Mouse (Mus musculus) intestine, postnatal 0 days (tissue): ENCODE measurements around the gene Cep170b. TPM values are rescaled to one million over a fixed set of nuclear protein-coding genes. Genes with fewer than 3 reads are reported as not detected.
A peak's percentile ranks its signal among the peaks of the same experiment; 100 is the strongest.

Experiments
- ATAC-seq: fragments of 200-750 bp; cut with Nextera tagmentation; 2 replicates; pipeline ENCODE4 v1.8.0; 2017; ENCODE audit warnings: mild to moderate bottlenecking, moderate TSS enrichment, moderate library complexity
- H3K27ac ChIP-seq: fragments of 300-500 bp; sonication (generic); 2 replicates; pipeline ENCODE4 v1.5.1; 2014; ENCODE audit warnings: mild to moderate bottlenecking, low read depth, low read length, moderate library complexity
- H3K27me3 ChIP-seq: fragments of 300-500 bp; sonication (generic); replicated peaks from 2 replicates; pipeline ENCODE4 v1.6.1; 2014; ENCODE audit warnings: low read length, mixed read lengths; ENCODE audit not compliant: control insufficient read depth, insufficient read depth
- H3K36me3 ChIP-seq: fragments of 300-500 bp; sonication (generic); 2 replicates; pipeline ENCODE4 v1.6.1; 2014; ENCODE audit warnings: mild to moderate bottlenecking, moderate library complexity; ENCODE audit not compliant: control insufficient read depth, insufficient read depth
- H3K4me1 ChIP-seq: fragments of 300-500 bp; sonication (generic); replicated peaks from 2 replicates; pipeline ENCODE4 v1.6.1; 2014; ENCODE audit warnings: antibody characterized with exemption, low read length, mixed read lengths; ENCODE audit not compliant: control insufficient read depth, insufficient read depth
- H3K4me2 ChIP-seq: fragments of 300-500 bp; sonication (generic); replicated peaks from 2 replicates; pipeline ENCODE4 v1.6.1; 2014; ENCODE audit warnings: low read depth, mild to moderate bottlenecking, moderate library complexity
- H3K4me3 ChIP-seq: fragments of 300-500 bp; sonication (generic); 2 replicates; pipeline ENCODE4 v1.5.1; 2014; ENCODE audit warnings: low read depth, low read length
- H3K9ac ChIP-seq: fragments of 300-500 bp; sonication (generic); 2 replicates; pipeline ENCODE4 v1.6.1; 2014; ENCODE audit warnings: mild to moderate bottlenecking, low read depth, low read length
- H3K9me3 ChIP-seq: fragments of 300-500 bp; sonication (generic); 2 replicates; pipeline ENCODE4 v1.6.1; 2016; ENCODE audit warnings: mixed run types; ENCODE audit not compliant: control insufficient read depth
- CTCF ChIP-seq: sonication (generic); IDR thresholded peaks from 2 replicates; pipeline ENCODE4 v1.5.1; 2016; ENCODE audit warnings: low read depth, mild to moderate bottlenecking, control low read depth, antibody characterized with exemption, moderate library complexity
- WGBS: fragments of 180-500 bp; shearing (Covaris S2); extraction: QIAGEN DNeasy Blood & Tissue Kit; methylation state at CpG from one replicate; pipeline ENCODE4 v1.1.7; 2014; 5-methylcytosine and 5-hydroxymethylcytosine counted together
- microRNA-seq: library from miRNA; unstranded; fragments of <30 nt; microRNA quantifications from one replicate; pipeline ENCODE4, GENCODE M21; 2016
- polyA plus RNA-seq: library from polyadenylated mRNA; unstranded; fragments of >200 nt; fragmentation: Nextera tagmentation; extraction: Ambion mirVana; gene quantifications from 2 replicates; pipeline ENCODE4 v1.2.1, GENCODE M21; 2015

Gene Cep170b
- polyA plus RNA-seq, 1 experiment from 2014 or later: 12.7 TPM

DNA sequence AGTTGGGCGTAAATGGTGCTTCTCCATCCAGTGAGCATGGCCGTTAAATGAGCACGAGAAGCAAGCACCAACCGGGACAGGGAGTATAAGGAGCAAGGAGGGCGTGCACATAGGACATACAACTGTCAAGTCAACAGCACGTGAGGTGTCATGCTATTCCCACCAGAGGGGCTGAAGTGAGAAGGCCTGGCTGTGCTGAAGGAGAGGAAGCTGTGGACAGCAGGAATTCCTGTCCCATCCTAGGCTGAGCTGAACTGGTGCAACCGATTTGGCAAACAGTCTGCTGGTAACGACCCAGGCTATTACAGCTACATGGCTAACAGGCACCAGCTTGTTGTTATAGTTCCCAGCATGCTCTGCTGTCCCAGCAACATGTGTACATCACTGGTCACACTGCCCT lies 70.8 kb downstream of the Cep170b start:
- 0 out of 2 replicates have a peak, but pooled peaks cover 2% of the 10 kb centered on the region for H3K4me1 ChIP-seq
- WGBS: 52% methylated on average over 8 of the region's 8 CpGs

DNA sequence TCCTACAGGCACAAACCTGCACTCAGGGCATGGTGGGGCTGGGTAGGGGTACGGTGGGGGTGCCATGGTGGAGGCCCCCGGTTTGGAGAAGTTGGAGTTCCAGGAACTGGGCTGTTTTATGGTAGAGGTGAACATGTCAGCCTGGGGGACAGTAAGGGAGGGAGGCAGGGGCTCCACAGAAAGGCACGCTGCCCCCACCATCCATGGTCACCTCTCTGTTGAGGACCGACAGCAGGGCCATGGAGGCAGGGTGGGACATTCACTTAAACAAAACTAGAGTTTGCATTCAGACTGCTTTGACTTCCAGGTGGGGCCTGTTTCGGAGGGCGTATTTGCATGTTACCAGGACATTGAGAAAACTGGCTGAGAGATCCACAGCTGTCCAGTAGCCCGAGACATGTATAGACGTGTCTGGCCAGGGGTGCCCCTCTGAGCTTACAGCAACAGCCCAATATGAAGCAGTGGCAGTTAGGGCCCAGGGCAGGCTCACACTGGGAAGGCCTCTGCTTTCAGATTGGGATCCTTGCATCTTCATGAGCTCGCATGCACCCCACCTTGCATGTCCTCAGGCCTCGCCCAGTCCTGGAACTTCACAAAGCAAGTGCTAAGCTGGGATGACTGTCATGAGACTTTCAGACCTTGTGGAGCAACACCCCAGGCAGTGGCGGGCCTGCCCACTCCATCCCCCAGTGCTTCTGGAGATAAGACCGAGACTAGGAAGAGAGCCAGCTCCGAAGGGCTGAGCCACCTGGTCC lies 73.5 kb downstream of the Cep170b start:
- H3K9ac ChIP-seq: no peak overlapping the region
- H3K9me3 ChIP-seq: no peaks in the 10 kb centered on the region
- H3K4me1 ChIP-seq: 0 out of 2 replicates have a peak, but pooled peaks cover 5% of the 10 kb centered on the region
- H3K36me3 ChIP-seq: no peaks in the 10 kb centered on the region
- no peak for TF ChIP-seq CTCF
- H3K27ac ChIP-seq: no peak overlapping the region
- no peak for ATAC-seq
- 0 out of 2 replicates have a peak, but pooled peaks cover 3% of the 10 kb centered on the region for H3K27me3 ChIP-seq
- no peak overlapping the region; the same call in 1 of the 2 replicates for H3K4me2 ChIP-seq
- no peak overlapping the region for H3K4me3 ChIP-seq
- 63% methylated on average over 13 of the region's 13 CpGs for WGBS

More for the DNA sequence above, 70.8 kb downstream of the Cep170b start:
- TF ChIP-seq CTCF: no peak
- H3K4me3 ChIP-seq: no peak overlapping the region
- 0 out of 2 replicates have a peak, but pooled peaks cover 3% of the 10 kb centered on the region for H3K27me3 ChIP-seq
- no peaks in the 10 kb centered on the region for H3K36me3 ChIP-seq
- H3K9ac ChIP-seq: no peak overlapping the region
- no peak for ATAC-seq
- H3K27ac ChIP-seq: no peak overlapping the region
- H3K9me3 ChIP-seq: no peaks in the 10 kb centered on the region
- H3K4me2 ChIP-seq: no peak overlapping the region

DNA sequence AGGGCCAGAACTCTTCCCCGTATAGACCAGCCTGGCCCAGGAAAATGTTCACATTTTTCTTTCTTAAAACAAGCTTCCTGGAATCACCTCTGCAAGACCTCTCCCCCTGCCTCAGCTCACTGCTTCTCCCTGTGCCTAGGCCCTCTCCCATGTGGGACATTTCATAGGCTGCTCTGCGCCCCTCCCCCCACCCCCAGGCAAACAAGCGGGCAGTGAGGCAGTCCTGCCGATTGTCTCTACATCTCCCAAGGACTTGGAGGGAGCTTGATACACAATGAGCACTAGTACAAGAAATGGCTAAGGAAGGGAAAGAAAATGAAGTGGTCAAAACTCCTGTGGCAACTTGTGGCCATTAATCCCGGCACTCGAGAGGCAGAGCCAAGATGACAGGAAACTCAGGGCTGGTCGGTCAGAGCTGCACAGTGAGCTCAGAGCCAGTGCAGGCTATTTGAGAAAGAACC lies 74.1 kb downstream of the Cep170b start:
- H3K9me3 ChIP-seq: no peaks in the 10 kb centered on the region
- 0 out of 2 replicates have a peak, but pooled peaks cover 3% of the 10 kb centered on the region for H3K27me3 ChIP-seq
- TF ChIP-seq CTCF: no peak
- no peak overlapping the region for H3K27ac ChIP-seq
- H3K36me3 ChIP-seq: no peaks in the 10 kb centered on the region
- no peak overlapping the region for H3K4me3 ChIP-seq
- no peak for ATAC-seq
- H3K9ac ChIP-seq: no peak overlapping the region
- 0 out of 2 replicates have a peak, but pooled peaks cover 5% of the 10 kb centered on the region for H3K4me1 ChIP-seq
- H3K4me2 ChIP-seq: no peak overlapping the region; the same call in 1 of the 2 replicates
- 30% methylated on average over 7 of the region's 7 CpGs for WGBS

DNA sequence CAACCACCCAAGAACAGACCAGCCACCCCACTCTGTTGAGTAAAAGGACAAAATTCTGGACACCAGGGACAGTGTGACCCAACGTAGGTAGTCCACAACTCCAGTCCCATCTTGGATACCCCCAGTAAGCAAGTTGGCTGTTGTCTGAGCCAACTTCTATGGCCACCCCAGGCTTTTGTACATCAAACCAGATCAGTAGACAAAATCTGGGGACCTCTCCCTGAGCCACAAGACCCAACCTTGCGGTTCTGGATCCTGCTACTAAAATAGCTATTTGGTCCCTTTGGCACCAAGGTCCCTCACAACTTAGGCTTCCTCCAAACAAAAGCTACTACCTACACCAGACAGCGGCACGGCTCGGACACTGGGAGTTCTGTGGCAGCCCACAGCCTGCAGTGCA lies 74.7 kb downstream of the Cep170b start:
- H3K9ac ChIP-seq: no peak overlapping the region
- peak overlapping the region; percentile 32; the same call in 1 of the 2 replicates for H3K4me2 ChIP-seq
- WGBS: 82% methylated on average over 5 of the region's 5 CpGs
- 0 out of 2 replicates have a peak, but pooled peaks cover 5% of the 10 kb centered on the region for H3K4me1 ChIP-seq
- no peak overlapping the region for H3K27ac ChIP-seq
- no peaks in the 10 kb centered on the region for H3K9me3 ChIP-seq
- TF ChIP-seq CTCF: no peak
- no peaks in the 10 kb centered on the region for H3K36me3 ChIP-seq
- H3K4me3 ChIP-seq: no peak overlapping the region
- 0 out of 2 replicates have a peak, but pooled peaks cover 3% of the 10 kb centered on the region for H3K27me3 ChIP-seq
- no peak for ATAC-seq

DNA sequence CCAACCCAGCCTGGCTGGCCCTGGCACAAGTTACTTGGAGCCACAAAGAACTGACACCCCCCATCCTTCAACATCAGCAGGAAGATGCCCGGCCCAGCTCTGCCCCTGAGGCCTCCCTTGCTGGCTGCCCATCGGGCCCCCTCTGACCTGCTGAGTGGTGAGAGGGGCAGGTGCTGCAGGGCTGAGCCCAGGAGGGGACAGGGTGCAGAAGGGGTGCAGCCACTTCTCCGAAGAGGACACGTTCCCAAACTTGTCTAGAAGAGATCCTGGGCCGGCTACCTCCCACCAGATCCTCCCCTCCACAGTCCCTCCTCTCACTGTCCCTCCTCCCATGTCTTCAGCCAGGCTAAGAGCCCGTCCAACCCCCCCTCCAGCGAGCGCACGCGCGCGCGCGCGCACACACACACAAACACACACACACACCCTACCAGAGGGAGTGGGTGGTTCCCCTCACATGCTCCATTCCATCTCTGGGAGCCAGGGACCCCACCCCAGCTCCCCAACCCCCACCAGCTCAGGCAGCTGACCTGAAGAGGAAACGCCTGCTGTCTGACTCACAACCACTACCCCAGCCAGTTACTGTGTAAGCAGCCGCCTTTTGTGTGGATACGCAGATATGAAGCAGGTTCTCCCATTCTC lies 75.3 kb downstream of the Cep170b start:
- ATAC-seq: no peak
- Histone ChIP-seq H3K36me3 (no peaks in the 10 kb centered on the region), H3K27me3 (peaks cover 4% of the 10 kb centered on the region; the same call in 1 of the 2 replicates), H3K9ac (no peak overlapping the region), H3K4me3 (no peak overlapping the region), H3K27ac (no peak overlapping the region), H3K4me1 (0 out of 2 replicates have a peak, but pooled peaks cover 5% of the 10 kb centered on the region), H3K9me3 (no peaks in the 10 kb centered on the region), H3K4me2 (peak overlapping the region; percentile 32)
- 33% methylated on average over 17 of the region's 18 CpGs for WGBS
- TF ChIP-seq CTCF: no peak

Small RNA genes within 50 kb of the gene (microRNA-seq; reads per million reads assigned to microRNA genes)
- gene Mir6940: not detected

Other genes starting within 250 kb of the Cep170b start
- 0.07 and 0.22 TPM in 2 replicates for gene A530016L24Rik, start 231.0 kb upstream of the Cep170b start, polyA plus RNA-seq
- 1.8 and 1.9 TPM in 2 replicates for gene Tmem179, start 203.7 kb upstream of the Cep170b start, polyA plus RNA-seq
- gene Inf2, start 131.7 kb upstream of the Cep170b start, polyA plus RNA-seq: 0.70 and 1.1 TPM in 2 replicates
- gene Adssl1, start 100.4 kb upstream of the Cep170b start, polyA plus RNA-seq: 0.57 and 0.67 TPM in 2 replicates
- 52.6 and 54.5 TPM in 2 replicates for gene Siva1, start 75.8 kb upstream of the Cep170b start, polyA plus RNA-seq
- gene Akt1, start 45.6 kb upstream of the Cep170b start, polyA plus RNA-seq: 121 and 125 TPM in 2 replicates
- 8.1 and 8.3 TPM in 2 replicates for gene Zbtb42, start 41.6 kb upstream of the Cep170b start, polyA plus RNA-seq
- 6.7 and 6.9 TPM in 2 replicates for gene Pld4, start 40.2 kb downstream of the Cep170b start, polyA plus RNA-seq
- gene Ahnak2, start 82.2 kb downstream of the Cep170b start, polyA plus RNA-seq: 1.6 TPM in 2 replicates
- gene Clba1, start 88.5 kb downstream of the Cep170b start, polyA plus RNA-seq: 3.6 TPM in 2 replicates
- 22.6 and 24.1 TPM in 2 replicates for gene Cdca4, start 109.0 kb downstream of the Cep170b start, polyA plus RNA-seq
- 0.25 and 0.30 TPM in 2 replicates for gene Gpr132, start 147.8 kb downstream of the Cep170b start, polyA plus RNA-seq
- 1.4 and 1.6 TPM in 2 replicates for gene Jag2, start 209.3 kb downstream of the Cep170b start, polyA plus RNA-seq
- 90.6 and 92.1 TPM in 2 replicates for gene Nudt14, start 221.7 kb downstream of the Cep170b start, polyA plus RNA-seq